Mouse (Mus musculus): ENCODE data around the gene Fgfr1op. TPM values are rescaled to one million over a fixed set of nuclear protein-coding genes. Genes with fewer than 3 reads are reported as not detected.

Gene Fgfr1op
- polyA plus RNA-seq, 1 experiment from 2014 or later = 64.0 TPM

DNA sequence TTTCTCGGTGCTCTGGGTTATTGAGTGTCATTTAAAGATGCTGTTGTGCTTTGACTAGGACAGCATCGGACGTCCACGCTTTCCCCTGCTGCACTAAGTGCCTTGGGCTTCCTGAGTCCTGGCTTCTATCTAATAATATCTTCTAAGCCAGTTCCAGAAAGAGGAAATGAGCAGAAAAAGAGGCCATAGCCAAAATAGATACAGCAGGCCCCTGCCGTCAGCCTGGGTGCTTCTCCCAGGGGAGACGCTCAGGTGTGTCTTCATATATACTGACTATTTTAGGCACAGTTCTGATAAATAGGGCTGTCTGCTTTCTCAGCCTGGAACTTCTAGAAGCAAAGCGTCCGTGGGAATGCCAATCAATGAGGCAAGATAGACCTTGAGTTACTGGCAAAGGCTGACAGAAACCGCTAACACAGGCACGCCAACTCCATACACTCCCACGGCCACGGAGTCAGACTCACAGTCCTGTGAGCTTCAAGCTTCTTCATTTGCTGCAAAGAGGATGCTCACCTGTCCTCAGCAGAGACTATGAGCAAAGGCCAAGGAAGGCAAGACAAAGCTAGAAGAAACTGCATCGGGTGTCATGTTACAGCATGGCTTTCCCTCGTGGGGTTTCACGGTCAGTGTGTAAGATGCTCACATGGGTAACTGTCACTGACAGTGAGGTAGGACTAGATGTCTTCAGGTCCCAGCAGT lies 72.9 kb downstream of the Fgfr1op start:
- no peak for ATAC-seq (ENCODE audit: insufficient number of reproducible peaks, low FRiP score, low TSS enrichment, low read depth)

DNA sequence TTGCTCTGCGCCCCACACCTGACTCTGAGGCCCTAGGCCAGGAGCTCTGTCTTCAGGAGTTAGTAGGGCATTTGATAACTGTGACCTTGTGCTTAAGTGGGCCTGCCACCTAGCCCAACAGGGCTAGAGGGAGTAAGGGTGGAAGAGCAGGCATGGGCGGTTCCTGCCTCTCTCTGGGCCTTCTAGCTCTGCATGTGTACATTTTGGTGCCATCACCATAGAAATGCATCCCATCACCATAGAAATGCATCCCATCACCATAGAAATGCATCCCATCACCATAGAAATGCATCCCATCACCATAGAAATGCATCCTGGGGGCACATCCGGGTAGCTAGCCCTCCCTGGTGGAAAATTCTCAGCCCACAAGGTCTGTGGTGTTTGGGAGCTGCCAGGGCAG lies 74.3 kb downstream of the Fgfr1op start:
- Histone ChIP-seq H3K4me2 (ENCODE audit: low read depth, severe bottlenecking) (no peak overlapping the region), H3K4me1 (ENCODE audit: control insufficient read depth, insufficient read depth, low read length) (no peaks in the 10 kb centered on the region), H3K9me3 (ENCODE audit: control insufficient read depth, low read length) (no peaks in the 10 kb centered on the region), H3K27ac (replicated peaks; ENCODE audit: low read depth, low read length) (no peak overlapping the region), H3K27me3 (ENCODE audit: control insufficient read depth, insufficient read depth, low read length) (no peaks in the 10 kb centered on the region), H3K36me3 (ENCODE audit: control insufficient read depth, insufficient read depth, low read length) (no peaks in the 10 kb centered on the region), H3K9ac (ENCODE audit: low read length) (no peak overlapping the region), H3K4me3 (ENCODE audit: low read depth, low read length) (no peak overlapping the region)
- DNase-seq (ENCODE audit: low spot score) (no peak), ATAC-seq (ENCODE audit: insufficient number of reproducible peaks, low FRiP score, low TSS enrichment, low read depth) (no peak)
- WGBS = 75% methylated on average over 3 of the region's 3 CpGs

More for the DNA sequence above, 72.9 kb downstream of the Fgfr1op start:
- Histone ChIP-seq H3K27me3 (ENCODE audit: control insufficient read depth, insufficient read depth, low read length) (no peaks in the 10 kb centered on the region), H3K4me1 (ENCODE audit: control insufficient read depth, insufficient read depth, low read length) (no peaks in the 10 kb centered on the region), H3K4me3 (ENCODE audit: low read depth, low read length) (no peak overlapping the region), H3K27ac (replicated peaks; ENCODE audit: low read depth, low read length) (no peak overlapping the region), H3K9me3 (ENCODE audit: control insufficient read depth, low read length) (no peaks in the 10 kb centered on the region), H3K9ac (ENCODE audit: low read length) (no peak overlapping the region), H3K36me3 (ENCODE audit: control insufficient read depth, insufficient read depth, low read length) (no peaks in the 10 kb centered on the region), H3K4me2 (ENCODE audit: low read depth, severe bottlenecking) (no peak overlapping the region)
- no peak for DNase-seq (ENCODE audit: low spot score)
- WGBS = 78% methylated on average over 15 of the region's 15 CpGs

DNA sequence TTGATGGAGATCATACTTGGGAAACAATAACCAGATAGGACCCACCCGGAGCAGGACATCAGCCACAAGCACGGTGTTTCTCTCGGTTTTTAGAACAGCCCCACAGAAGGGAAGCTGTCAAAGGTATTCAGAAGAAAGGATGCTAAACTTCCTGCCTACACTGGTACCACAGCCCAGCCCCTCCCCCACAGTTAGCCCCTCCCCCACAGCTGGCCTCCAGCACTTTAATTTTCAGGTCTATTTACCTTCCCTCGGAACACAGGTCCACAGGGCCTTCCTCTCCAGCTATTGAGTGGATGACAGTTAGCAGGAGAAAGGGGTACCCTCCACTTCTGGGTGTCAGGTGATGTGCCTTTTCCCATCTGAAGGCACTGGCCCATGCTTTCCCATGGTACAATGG lies 75.2 kb downstream of the Fgfr1op start:
- H3K4me1 ChIP-seq (ENCODE audit: control insufficient read depth, insufficient read depth, low read length) = no peaks in the 10 kb centered on the region
- no peaks in the 10 kb centered on the region for H3K27me3 ChIP-seq (ENCODE audit: control insufficient read depth, insufficient read depth, low read length)
- no peak overlapping the region for H3K27ac ChIP-seq (replicated peaks; ENCODE audit: low read depth, low read length)
- 67% methylated on average over 4 of the region's 4 CpGs for WGBS
- no peak overlapping the region for H3K4me2 ChIP-seq (ENCODE audit: low read depth, severe bottlenecking)
- no peak for ATAC-seq (ENCODE audit: insufficient number of reproducible peaks, low FRiP score, low TSS enrichment, low read depth)
- no peaks in the 10 kb centered on the region for H3K9me3 ChIP-seq (ENCODE audit: control insufficient read depth, low read length)
- H3K9ac ChIP-seq (ENCODE audit: low read length) = no peak overlapping the region
- H3K4me3 ChIP-seq (ENCODE audit: low read depth, low read length) = no peak overlapping the region
- DNase-seq (ENCODE audit: low spot score) = no peak
- no peaks in the 10 kb centered on the region for H3K36me3 ChIP-seq (ENCODE audit: control insufficient read depth, insufficient read depth, low read length)

DNA sequence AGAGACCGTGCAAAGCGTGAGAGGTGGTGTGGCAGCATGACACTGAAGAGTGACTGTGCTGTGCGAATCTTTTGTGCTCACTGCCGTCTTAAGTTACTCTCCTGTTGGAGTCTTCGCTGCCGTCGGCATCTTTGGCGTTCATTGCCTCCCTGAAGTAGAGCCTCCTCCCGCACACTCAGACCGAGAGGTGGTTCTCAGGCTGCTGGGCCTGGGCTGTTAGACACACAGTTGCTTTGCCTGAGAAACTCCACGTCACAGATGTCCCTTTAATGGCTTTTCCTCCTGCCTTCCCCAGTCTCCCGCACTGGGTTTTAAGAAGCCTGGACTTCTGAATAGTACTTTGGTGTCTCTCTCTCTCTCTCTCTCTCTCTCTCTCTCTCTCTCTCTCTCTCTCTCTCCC lies 76.3 kb downstream of the Fgfr1op start:
- no peaks in the 10 kb centered on the region for H3K4me1 ChIP-seq (ENCODE audit: control insufficient read depth, insufficient read depth, low read length)
- H3K36me3 ChIP-seq (ENCODE audit: control insufficient read depth, insufficient read depth, low read length) = no peaks in the 10 kb centered on the region
- ATAC-seq (ENCODE audit: insufficient number of reproducible peaks, low FRiP score, low TSS enrichment, low read depth) (no peak), DNase-seq (ENCODE audit: low spot score) (no peak)
- no peak overlapping the region for H3K9ac ChIP-seq (ENCODE audit: low read length)
- no peak overlapping the region for H3K4me3 ChIP-seq (ENCODE audit: low read depth, low read length)
- WGBS = 75% methylated on average over 12 of the region's 12 CpGs
- H3K27ac ChIP-seq (replicated peaks; ENCODE audit: low read depth, low read length) = no peak overlapping the region
- H3K4me2 ChIP-seq (ENCODE audit: low read depth, severe bottlenecking) = no peak overlapping the region
- H3K9me3 ChIP-seq (ENCODE audit: control insufficient read depth, low read length) = no peaks in the 10 kb centered on the region
- H3K27me3 ChIP-seq (ENCODE audit: control insufficient read depth, insufficient read depth, low read length) = no peaks in the 10 kb centered on the region

DNA sequence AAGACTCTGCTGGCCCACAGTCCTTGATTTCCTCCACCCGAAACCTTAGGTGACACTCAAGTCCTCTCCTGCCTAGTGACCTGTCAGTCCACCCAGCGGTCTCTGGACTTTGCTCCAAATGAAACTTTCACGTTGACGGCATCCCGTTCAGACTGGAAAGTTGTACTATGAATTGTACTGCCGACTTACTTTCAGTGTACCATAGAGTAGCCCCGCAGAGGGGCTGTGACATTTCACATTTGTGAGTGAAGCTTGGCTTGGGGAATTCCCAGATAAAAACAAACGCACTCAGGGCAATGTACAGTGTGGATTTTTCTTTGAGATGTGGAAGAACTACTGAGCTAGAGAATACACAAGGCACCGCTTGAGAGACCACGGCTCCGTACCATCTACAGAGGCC lies 76.9 kb downstream of the Fgfr1op start:
- 90% methylated on average over 11 of the region's 11 CpGs for WGBS
- no peaks in the 10 kb centered on the region for H3K9me3 ChIP-seq (ENCODE audit: control insufficient read depth, low read length)

DNA sequence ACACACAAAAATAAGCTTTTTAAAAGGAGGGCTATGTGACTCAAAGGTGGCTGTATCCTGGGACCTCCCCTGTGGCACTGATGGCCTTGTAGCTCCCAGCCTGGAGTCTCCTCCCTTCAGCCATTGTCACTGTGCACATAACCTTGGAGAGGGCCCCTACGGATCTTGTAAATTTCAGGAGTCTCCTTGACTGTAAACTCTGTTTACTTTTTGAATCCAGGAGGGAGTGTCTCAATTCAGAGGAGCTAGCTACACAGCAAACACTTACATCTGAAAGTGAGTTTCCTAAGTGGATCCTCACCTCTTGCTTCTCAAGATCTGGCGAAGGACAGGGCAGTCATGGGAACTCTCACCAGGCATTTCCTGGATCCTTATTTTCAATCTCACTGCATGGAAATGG lies 78.8 kb downstream of the Fgfr1op start:
- Histone ChIP-seq H3K36me3 (ENCODE audit: control insufficient read depth, insufficient read depth, low read length) (no peaks in the 10 kb centered on the region), H3K9ac (ENCODE audit: low read length) (no peak overlapping the region; the same call in 1 of the 2 replicates), H3K9me3 (ENCODE audit: control insufficient read depth, low read length) (no peaks in the 10 kb centered on the region), H3K4me3 (ENCODE audit: low read depth, low read length) (no peak overlapping the region), H3K4me2 (ENCODE audit: low read depth, severe bottlenecking) (no peak overlapping the region), H3K27ac (replicated peaks; ENCODE audit: low read depth, low read length) (no peak overlapping the region), H3K27me3 (ENCODE audit: control insufficient read depth, insufficient read depth, low read length) (no peaks in the 10 kb centered on the region), H3K4me1 (ENCODE audit: control insufficient read depth, insufficient read depth, low read length) (no peaks in the 10 kb centered on the region)
- no peak for ATAC-seq (ENCODE audit: insufficient number of reproducible peaks, low FRiP score, low TSS enrichment, low read depth)
- WGBS = 81% methylated on average over 2 of the region's 2 CpGs
- no peak for DNase-seq (ENCODE audit: low spot score)

More for the DNA sequence above, 76.9 kb downstream of the Fgfr1op start:
- Histone ChIP-seq H3K27ac (replicated peaks; ENCODE audit: low read depth, low read length) (no peak overlapping the region), H3K4me3 (ENCODE audit: low read depth, low read length) (no peak overlapping the region), H3K4me1 (ENCODE audit: control insufficient read depth, insufficient read depth, low read length) (no peaks in the 10 kb centered on the region), H3K27me3 (ENCODE audit: control insufficient read depth, insufficient read depth, low read length) (no peaks in the 10 kb centered on the region), H3K9ac (ENCODE audit: low read length) (no peak overlapping the region), H3K36me3 (ENCODE audit: control insufficient read depth, insufficient read depth, low read length) (no peaks in the 10 kb centered on the region), H3K4me2 (ENCODE audit: low read depth, severe bottlenecking) (no peak overlapping the region)
- no peak for ATAC-seq (ENCODE audit: insufficient number of reproducible peaks, low FRiP score, low TSS enrichment, low read depth)
- no peak for DNase-seq (ENCODE audit: low spot score)

DNA sequence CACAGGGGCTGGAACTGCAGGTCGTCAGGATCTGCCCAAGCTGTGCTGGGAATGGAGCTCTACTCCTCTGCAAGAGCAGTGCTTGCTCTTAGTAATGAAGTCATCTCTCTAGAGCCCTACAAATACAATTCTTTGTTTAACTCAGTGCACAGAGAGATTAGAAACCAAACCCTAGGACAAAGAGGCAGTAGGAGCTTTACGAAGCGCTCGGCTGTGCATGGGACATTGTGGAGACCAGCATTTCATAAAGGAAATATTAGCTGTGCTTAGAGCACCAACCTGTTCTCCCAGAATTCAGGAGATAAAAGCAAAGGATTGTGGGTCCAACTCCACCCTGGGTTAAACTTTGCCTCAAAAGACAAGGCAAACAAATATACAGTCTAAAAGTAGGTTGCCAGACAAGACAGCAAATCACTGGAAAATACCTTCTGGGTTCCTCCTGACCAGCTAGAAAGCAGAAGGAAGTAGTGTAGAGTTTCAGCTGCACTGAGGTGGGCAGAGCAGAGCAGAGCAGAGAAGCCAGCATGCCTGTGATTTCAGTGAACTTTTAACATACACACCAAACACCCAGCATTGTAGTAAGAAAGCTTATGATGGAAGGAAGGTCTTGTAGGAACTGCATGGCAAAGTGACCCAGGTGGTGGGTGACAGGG lies 80.9 kb downstream of the Fgfr1op start:
- 84% methylated on average over 4 of the region's 4 CpGs for WGBS

More for the DNA sequence above, 80.9 kb downstream of the Fgfr1op start:
- Histone ChIP-seq H3K9ac (ENCODE audit: low read length) (no peak overlapping the region), H3K27me3 (ENCODE audit: control insufficient read depth, insufficient read depth, low read length) (no peaks in the 10 kb centered on the region), H3K27ac (replicated peaks; ENCODE audit: low read depth, low read length) (no peak overlapping the region), H3K36me3 (ENCODE audit: control insufficient read depth, insufficient read depth, low read length) (no peaks in the 10 kb centered on the region), H3K4me1 (ENCODE audit: control insufficient read depth, insufficient read depth, low read length) (no peaks in the 10 kb centered on the region), H3K4me2 (ENCODE audit: low read depth, severe bottlenecking) (no peak overlapping the region), H3K9me3 (ENCODE audit: control insufficient read depth, low read length) (no peaks in the 10 kb centered on the region), H3K4me3 (ENCODE audit: low read depth, low read length) (no peak overlapping the region)
- ATAC-seq (ENCODE audit: insufficient number of reproducible peaks, low FRiP score, low TSS enrichment, low read depth) (no peak), DNase-seq (ENCODE audit: low spot score) (no peak)
